Mouse (Mus musculus) midbrain, embryonic 14.5 days (tissue): ENCODE measurements around the gene Gm27029. TPM values are rescaled to one million over a fixed set of nuclear protein-coding genes. Genes with fewer than 3 reads are reported as not detected.
"Not testable (repeated sequence)": the region's sequence is repeated elsewhere in the genome, so short reads cannot be mapped to it uniquely, and the experiment has no call there.

ENCODE experiments used
- ATAC-seq: fragments of 200-750 bp; cut with Nextera tagmentation; 2 replicates; pipeline ENCODE4 v1.8.0; 2017; ENCODE audit warnings: moderate number of reproducible peaks, moderate library complexity; ENCODE audit not compliant: low FRiP score, low TSS enrichment
- DNase-seq: peaks from one replicate; pipeline ENCODE4 v3.0.0-alpha.2; 2015
- H3K27ac ChIP-seq: fragments of 300-500 bp; sonication (generic); replicated peaks from 2 replicates; pipeline ENCODE4 v1.5.1; 2014; ENCODE audit warnings: mild to moderate bottlenecking, low read depth, low read length, moderate library complexity
- H3K27me3 ChIP-seq: fragments of 300-500 bp; sonication (generic); 2 replicates; pipeline ENCODE4 v1.6.1; 2014; ENCODE audit warnings: low read length, control low read depth, mixed read lengths; ENCODE audit not compliant: control insufficient read depth, insufficient read depth
- H3K36me3 ChIP-seq: fragments of 300-500 bp; sonication (generic); 2 replicates; pipeline ENCODE4 v1.6.1; 2014; ENCODE audit warnings: low read length, control low read depth; ENCODE audit not compliant: control insufficient read depth, insufficient read depth
- H3K4me1 ChIP-seq: fragments of 300-500 bp; sonication (generic); 2 replicates; pipeline ENCODE4 v1.6.1; 2014; ENCODE audit warnings: mild to moderate bottlenecking, antibody characterized with exemption, low read length, control low read depth; ENCODE audit not compliant: control insufficient read depth, insufficient read depth
- H3K4me2 ChIP-seq: fragments of 300-500 bp; sonication (generic); 2 replicates; pipeline ENCODE4 v1.6.1; 2014; ENCODE audit warnings: mild to moderate bottlenecking, low read length, moderate library complexity
- H3K4me3 ChIP-seq: fragments of 300-500 bp; sonication (generic); replicated peaks from 2 replicates; pipeline ENCODE4 v1.5.1; 2014; ENCODE audit warnings: low read depth, low read length
- H3K9ac ChIP-seq: fragments of 300-500 bp; sonication (generic); replicated peaks from 2 replicates; pipeline ENCODE4 v1.6.1; 2014; ENCODE audit warnings: mild to moderate bottlenecking, low read length, moderate library complexity
- H3K9me3 ChIP-seq: fragments of 300-500 bp; sonication (generic); 2 replicates; pipeline ENCODE4 v1.6.1; 2016; ENCODE audit warnings: low read length, control low read depth, mixed read lengths; ENCODE audit not compliant: control insufficient read depth
- WGBS: fragments of 180-500 bp; shearing (Covaris S2); extraction: QIAGEN DNeasy Blood & Tissue Kit; methylation state at CpG from one replicate; pipeline ENCODE4 v1.1.7; 2014; 5-methylcytosine and 5-hydroxymethylcytosine counted together
- polyA plus RNA-seq: library from polyadenylated mRNA; unstranded; fragments of >200 nt; fragmentation: Nextera tagmentation; extraction: Ambion mirVana; gene quantifications from 2 replicates; pipeline ENCODE4 v1.2.1, GENCODE M21; 2014

The Gm27029 gene
- 7.5 and 7.6 TPM in 2 replicates for polyA plus RNA-seq

GRCm38 (mm10) chr11:101424105-101424851 lies at the start of gene Gm27029:
Gene Gm27029, minus strand, starts transcription at chr11:101424796.
- peaks cover 5% of the 10 kb centered on the region for H3K36me3 ChIP-seq
- peak within 1 kb of the TSS; percentile 88 for H3K27ac ChIP-seq
- H3K9ac ChIP-seq, result peak within 1 kb of the TSS; percentile 80
- DNase-seq, result no peak
- no peaks in the 10 kb centered on the region for H3K27me3 ChIP-seq
- peak within 1 kb of the TSS; percentile 79 for H3K4me2 ChIP-seq
- ATAC-seq, result peak; percentile 20; the same call in 1 of the 2 replicates
- H3K9me3 ChIP-seq, result no peaks in the 10 kb centered on the region
- peak within 1 kb of the TSS; percentile 84 for H3K4me3 ChIP-seq
- peaks cover 23% of the 10 kb centered on the region for H3K4me1 ChIP-seq
- 5% methylated on average over 23 of the region's 23 CpGs for WGBS

DNA sequence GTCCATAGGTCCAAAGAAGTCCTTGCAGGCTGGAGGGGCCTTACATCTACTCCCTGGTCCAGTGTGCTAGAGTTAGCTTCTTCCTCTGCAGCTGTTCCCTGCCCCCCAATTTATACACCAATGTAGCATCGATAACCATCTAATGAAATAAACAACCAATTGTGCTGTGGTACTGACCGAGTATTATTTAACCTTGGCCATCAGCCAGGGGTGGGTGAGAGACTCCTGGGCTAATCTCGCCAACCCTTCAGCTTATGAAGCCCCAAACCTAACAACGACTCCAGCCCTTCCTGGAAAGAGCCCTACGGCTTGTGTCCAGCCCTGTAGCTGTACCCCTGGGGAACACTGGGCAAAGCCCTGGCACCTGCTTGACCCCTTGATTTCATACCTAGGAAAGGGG lies 49.7 kb upstream of the Gm27029 start:
- 64% methylated on average over 5 of the region's 5 CpGs for WGBS
- H3K4me3 ChIP-seq, result no peak overlapping the region
- peaks cover 9% of the 10 kb centered on the region for H3K36me3 ChIP-seq
- peaks cover 8% of the 10 kb centered on the region for H3K4me1 ChIP-seq
- ATAC-seq (no peak), DNase-seq (no peak)
- H3K27ac ChIP-seq, result no peak overlapping the region
- no peaks in the 10 kb centered on the region for H3K27me3 ChIP-seq
- H3K4me2 ChIP-seq, result no peak overlapping the region
- no peak overlapping the region for H3K9ac ChIP-seq
- no peaks in the 10 kb centered on the region for H3K9me3 ChIP-seq

GRCm38 (mm10) chr11:101473686-101474085 lies 49.1 kb upstream of the Gm27029 start:
- H3K36me3 ChIP-seq, H3K4me2 ChIP-seq, H3K9ac ChIP-seq, H3K27ac ChIP-seq, DNase-seq, ATAC-seq, H3K27me3 ChIP-seq, H3K9me3 ChIP-seq, H3K4me3 ChIP-seq: not testable (repeated sequence)
- 70% methylated on average over 1 of the region's 1 CpGs for WGBS
- peaks cover 12% of the 10 kb centered on the region for H3K4me1 ChIP-seq

DNA sequence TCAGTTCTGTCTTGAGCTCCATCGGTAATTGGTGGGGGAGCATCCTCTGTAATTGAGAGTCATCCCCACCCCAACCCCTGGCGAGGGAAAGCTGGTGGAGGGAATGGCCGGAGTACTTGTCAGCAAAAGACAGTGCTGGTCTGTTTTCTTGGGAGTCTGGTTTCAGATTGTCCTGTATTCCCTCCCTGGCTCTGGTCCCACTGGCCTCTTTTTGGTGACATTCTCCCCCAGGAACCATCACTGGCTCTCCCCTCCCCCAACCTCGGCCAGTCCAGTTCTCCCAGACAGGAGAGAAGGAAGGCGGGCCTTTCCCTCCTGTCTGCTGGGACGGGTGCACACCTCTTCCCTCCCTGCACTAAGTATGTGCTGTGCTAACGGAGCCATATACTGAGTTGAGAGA lies 47.7 kb upstream of the Gm27029 start:
- ATAC-seq (no peak), DNase-seq (no peak)
- no peaks in the 10 kb centered on the region for H3K27me3 ChIP-seq
- no peak overlapping the region for H3K27ac ChIP-seq
- peaks cover 9% of the 10 kb centered on the region for H3K36me3 ChIP-seq
- no peaks in the 10 kb centered on the region for H3K9me3 ChIP-seq
- WGBS, result 67% methylated on average over 7 of the region's 7 CpGs
- H3K4me3 ChIP-seq, result no peak overlapping the region
- H3K9ac ChIP-seq, result no peak overlapping the region
- H3K4me1 ChIP-seq, result peaks cover 12% of the 10 kb centered on the region
- no peak overlapping the region for H3K4me2 ChIP-seq

DNA sequence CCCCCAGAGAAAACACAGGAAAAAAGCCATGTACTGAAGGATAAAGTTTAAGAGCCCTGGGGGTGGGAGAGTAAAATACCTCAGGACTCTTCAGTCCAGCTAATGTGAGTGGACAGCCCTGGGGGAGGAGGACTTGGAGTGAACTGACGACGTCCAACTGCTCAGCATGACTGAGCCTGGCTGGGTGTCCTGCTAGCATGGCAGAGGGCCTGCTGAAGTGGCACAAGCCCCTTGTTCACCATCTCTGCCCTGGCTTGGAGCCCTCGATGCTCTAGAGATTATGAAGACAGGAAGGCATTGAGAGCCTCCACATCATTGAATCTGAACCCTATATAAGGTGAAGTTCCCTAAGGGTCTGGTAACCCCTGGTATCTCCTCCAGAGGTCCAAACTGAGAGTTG lies 47.3 kb upstream of the Gm27029 start:
- no peak for ATAC-seq
- Histone ChIP-seq H3K9me3 (no peaks in the 10 kb centered on the region), H3K4me2 (no peak overlapping the region), H3K4me1 (peaks cover 14% of the 10 kb centered on the region), H3K27me3 (no peaks in the 10 kb centered on the region), H3K27ac (no peak overlapping the region), H3K36me3 (peaks cover 9% of the 10 kb centered on the region), H3K9ac (no peak overlapping the region), H3K4me3 (no peak overlapping the region)
- WGBS, result 56% methylated on average over 3 of the region's 3 CpGs
- no peak for DNase-seq

- no peak for ATAC-seq
- Histone ChIP-seq H3K27ac (no peak overlapping the region), H3K4me2 (peak overlapping the region; percentile 29), H3K9ac (no peak overlapping the region), H3K9me3 (no peaks in the 10 kb centered on the region), H3K4me3 (no peak overlapping the region), H3K4me1 (peaks cover 20% of the 10 kb centered on the region), H3K36me3 (peaks cover 9% of the 10 kb centered on the region), H3K27me3 (no peaks in the 10 kb centered on the region)
- WGBS, result 10% methylated on average over 7 of the region's 7 CpGs
- no peak for DNase-seq
Observed at GRCm38 (mm10) chr11:101470206-101470605, 45.6 kb upstream of the Gm27029 start.

- no peak overlapping the region for H3K27ac ChIP-seq
- no peaks in the 10 kb centered on the region for H3K9me3 ChIP-seq
- WGBS, result 62% methylated on average over 4 of the region's 4 CpGs
- H3K4me2 ChIP-seq, result peak overlapping the region; percentile 77
- no peak for ATAC-seq
- peak overlapping the region; percentile 81 for H3K4me3 ChIP-seq
- no peak for DNase-seq
- peak overlapping the region; percentile 79 for H3K9ac ChIP-seq
- H3K36me3 ChIP-seq, result peaks cover 9% of the 10 kb centered on the region
- H3K27me3 ChIP-seq, result no peaks in the 10 kb centered on the region
- H3K4me1 ChIP-seq, result peaks cover 24% of the 10 kb centered on the region
Observed at GRCm38 (mm10) chr11:101469155-101469554, 44.6 kb upstream of the Gm27029 start.

DNA sequence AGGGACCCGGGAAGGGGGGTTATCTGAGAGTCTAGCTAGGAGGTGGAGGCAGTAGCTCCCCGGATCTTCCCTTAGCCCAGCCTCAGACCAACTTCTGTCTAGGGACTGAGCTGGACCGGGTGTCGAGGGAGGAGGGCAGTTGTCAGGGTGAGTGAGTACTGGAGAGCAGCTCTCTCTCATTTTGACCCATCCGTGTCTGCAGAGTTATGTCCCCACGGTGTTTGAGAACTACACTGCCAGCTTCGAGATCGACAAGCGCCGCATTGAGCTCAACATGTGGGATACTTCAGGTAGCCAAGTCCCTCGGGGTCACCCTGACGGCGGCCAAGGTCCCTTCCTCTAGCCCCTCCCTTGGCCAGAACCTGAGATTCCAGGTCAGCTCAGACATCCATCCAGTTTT lies 44.1 kb upstream of the Gm27029 start:
- Histone ChIP-seq H3K4me2 (peak overlapping the region; percentile 77), H3K4me1 (peaks cover 28% of the 10 kb centered on the region), H3K9me3 (no peaks in the 10 kb centered on the region), H3K36me3 (peaks cover 9% of the 10 kb centered on the region), H3K27me3 (no peaks in the 10 kb centered on the region), H3K9ac (peak overlapping the region; percentile 79), H3K4me3 (peak overlapping the region; percentile 81), H3K27ac (peak overlapping the region; percentile 85)
- WGBS, result 4% methylated on average over 13 of the region's 13 CpGs
- DNase-seq (no peak), ATAC-seq (no peak)

GRCm38 (mm10) chr11:101468263-101468688 lies 43.7 kb upstream of the Gm27029 start:
- peaks cover 9% of the 10 kb centered on the region for H3K36me3 ChIP-seq
- H3K9ac ChIP-seq, result peak overlapping the region; percentile 79
- H3K4me3 ChIP-seq, result peak overlapping the region; percentile 81
- no peaks in the 10 kb centered on the region for H3K27me3 ChIP-seq
- under 1% methylated on average over 31 of the region's 31 CpGs for WGBS
- peak; percentile 41 for ATAC-seq
- peak overlapping the region; percentile 77 for H3K4me2 ChIP-seq
- peak overlapping the region; percentile 85 for H3K27ac ChIP-seq
- no peaks in the 10 kb centered on the region for H3K9me3 ChIP-seq
- H3K4me1 ChIP-seq, result peaks cover 32% of the 10 kb centered on the region
- DNase-seq, result peak; percentile 68
